Mouse (Mus musculus) adrenal gland, postnatal 4 days (tissue): ENCODE results near the gene Khdc1c. TPM values are rescaled to one million over a fixed set of nuclear protein-coding genes. Genes with fewer than 3 reads are reported as not detected.

Source experiments
- total RNA-seq, 2 experiments: library from RNA; stranded (reverse); gene quantifications; 2 replicates each; pipeline ENCODE4 v1.2.3; 2021

The Khdc1c gene
- total RNA-seq, 2 experiments from 2014 or later = not detected

Other genes with a start within 250 kb of the Khdc1c start
- gene Tmem14a, start 149.8 kb upstream of the Khdc1c start, total RNA-seq = 1 to 10 TPM; 7.2 to 9.4 TPM
- gene Gsta3, start 127.7 kb upstream of the Khdc1c start, total RNA-seq = 10 to 100 TPM in 1 of 2 experiments, 1 to 10 TPM in 1; 7.8 to 37.1 TPM
- gene Khdc1a, start 18.7 kb upstream of the Khdc1c start, total RNA-seq = not detected
- gene Khdc1b, start 15.2 kb downstream of the Khdc1c start, total RNA-seq = not detected